Mouse (Mus musculus) embryonic fibroblast, embryonic 13.5 days (primary cell): ENCODE results near the gene Tspear. TPM values are rescaled to one million over a fixed set of nuclear protein-coding genes. Genes with fewer than 3 reads are reported as not detected.
"Not testable (repeated sequence)": the region's sequence is repeated elsewhere in the genome, so short reads cannot be mapped to it uniquely, and the experiment has no call there.

Experiments
- H3K27ac ChIP-seq: 2 replicates; pipeline ENCODE4 v1.5.1; 2012; ENCODE audit warnings: low read length, control low read depth, inconsistent platforms; ENCODE audit not compliant: insufficient read depth
- H3K4me1 ChIP-seq: 2 replicates; pipeline ENCODE4 v1.6.1; 2011; ENCODE audit warnings: low read length; ENCODE audit not compliant: control insufficient read depth, insufficient read depth
- H3K4me3 ChIP-seq: 2 replicates; pipeline ENCODE4 v1.5.1; 2011; ENCODE audit warnings: mild to moderate bottlenecking, control low read depth, low read length; ENCODE audit not compliant: insufficient read depth
- CTCF ChIP-seq: IDR thresholded peaks from 2 replicates; pipeline ENCODE4 v1.5.1; 2011; ENCODE audit warnings: mild to moderate bottlenecking, control low read depth, low read length, moderate library complexity, borderline replicate concordance; ENCODE audit not compliant: insufficient read depth
- POLR2A ChIP-seq: IDR thresholded peaks from 2 replicates; pipeline ENCODE4 v1.6.1; 2011; ENCODE audit warnings: low read depth, mild to moderate bottlenecking, control low read depth, low read length, moderate library complexity
- polyA plus RNA-seq: library from polyadenylated mRNA; stranded (reverse); fragments of >200 nt; gene quantifications from 2 replicates; pipeline ENCODE4 v1.2.4, GENCODE M21; 2011; ENCODE audit warnings: low read depth; ENCODE audit not compliant: missing spikeins, insufficient read length

Tspear gene
- polyA plus RNA-seq, 1 experiment = not detected

- TF ChIP-seq CTCF (no peak), POLR2A (no peak)
- Histone ChIP-seq H3K4me1 (no peaks in the 10 kb centered on the region), H3K4me3 (no peak overlapping the region)
Observed at GRCm38 (mm10) chr10:77709831-77710230, 23.5 kb downstream of the Tspear start.

GRCm38 (mm10) chr10:77711157-77711556 lies 24.8 kb downstream of the Tspear start, which contains the start of gene Gm10024:
Gene Gm10024, plus strand, starts transcription at chr10:77711457.
- H3K27ac ChIP-seq, H3K4me3 ChIP-seq: not testable (repeated sequence)

More at GRCm38 (mm10) chr10:77709831-77710230, 23.5 kb downstream of the Tspear start:
- no peak overlapping the region for H3K27ac ChIP-seq

GRCm38 (mm10) chr10:77713734-77714133 lies 27.4 kb downstream of the Tspear start:
- Histone ChIP-seq H3K4me3 (no peak overlapping the region), H3K4me1 (no peaks in the 10 kb centered on the region), H3K27ac (no peak overlapping the region)
- TF ChIP-seq CTCF (no peak), POLR2A (no peak)

More at GRCm38 (mm10) chr10:77711157-77711556, 24.8 kb downstream of the Tspear start, which contains the start of gene Gm10024:
- not testable (repeated sequence) for H3K4me1 ChIP-seq

GRCm38 (mm10) chr10:77715507-77715906 lies 29.1 kb downstream of the Tspear start, which contains the start of gene Gm10142:
Gene Gm10142, plus strand, starts transcription at chr10:77715807.
- TF ChIP-seq CTCF (no peak), POLR2A (no peak)
- no peak within 1 kb of the TSS for H3K4me3 ChIP-seq
- no peaks in the 10 kb centered on the region for H3K4me1 ChIP-seq
- H3K27ac ChIP-seq = no peak within 1 kb of the TSS

GRCm38 (mm10) chr10:77720299-77720698 lies 33.9 kb downstream of the Tspear start, which contains the start of gene Krtap12-1:
Gene Krtap12-1, plus strand, starts transcription at chr10:77720599.
- H3K4me1 ChIP-seq, H3K4me3 ChIP-seq, H3K27ac ChIP-seq: not testable (repeated sequence)

- no peak for TF ChIP-seq CTCF
- no peak for TF ChIP-seq POLR2A
- Histone ChIP-seq H3K27ac (no peak overlapping the region), H3K4me3 (no peak overlapping the region), H3K4me1 (no peaks in the 10 kb centered on the region)
Observed at GRCm38 (mm10) chr10:77724855-77725254, 38.5 kb downstream of the Tspear start.

- no peak within 1 kb of the TSS for H3K27ac ChIP-seq
- no peaks in the 10 kb centered on the region for H3K4me1 ChIP-seq
- TF ChIP-seq POLR2A (no peak), CTCF (no peak)
- no peak within 1 kb of the TSS for H3K4me3 ChIP-seq
Observed at GRCm38 (mm10) chr10:77726186-77726585, 39.8 kb downstream of the Tspear start, which contains the start of gene Gm10100. Gene Gm10100, plus strand, starts transcription at chr10:77726486.

GRCm38 (mm10) chr10:77728280-77728679 lies 41.9 kb downstream of the Tspear start:
- TF ChIP-seq POLR2A (no peak), CTCF (no peak)
- no peak overlapping the region for H3K4me3 ChIP-seq
- H3K27ac ChIP-seq = no peak overlapping the region
- H3K4me1 ChIP-seq = no peaks in the 10 kb centered on the region

- no peak overlapping the region for H3K4me3 ChIP-seq
- no peak for TF ChIP-seq POLR2A
- TF ChIP-seq CTCF = 0 out of 2 replicates have a peak, but pooled peaks have one; percentile 19
- H3K4me1 ChIP-seq = no peaks in the 10 kb centered on the region
- no peak overlapping the region for H3K27ac ChIP-seq
Observed at GRCm38 (mm10) chr10:77729241-77729640, 42.9 kb downstream of the Tspear start.

- Histone ChIP-seq H3K27ac (no peak overlapping the region), H3K4me3 (no peak overlapping the region), H3K4me1 (no peaks in the 10 kb centered on the region)
- TF ChIP-seq CTCF = no peak
Observed at GRCm38 (mm10) chr10:77735928-77736327, 49.6 kb downstream of the Tspear start.

- H3K4me1 ChIP-seq = no peaks in the 10 kb centered on the region
- no peak overlapping the region for H3K27ac ChIP-seq
- no peak for TF ChIP-seq POLR2A
- TF ChIP-seq CTCF = no peak
- no peak overlapping the region for H3K4me3 ChIP-seq
Observed at GRCm38 (mm10) chr10:77738929-77739328, 52.6 kb downstream of the Tspear start.

- not testable (repeated sequence) for H3K4me1 ChIP-seq, H3K27ac ChIP-seq, H3K4me3 ChIP-seq
Observed at GRCm38 (mm10) chr10:77741924-77742688, 55.7 kb downstream of the Tspear start, which contains the start of gene Gm18596. Gene Gm18596, minus strand, starts transcription at chr10:77742638.

- not testable (repeated sequence) for H3K27ac ChIP-seq, H3K4me3 ChIP-seq, H3K4me1 ChIP-seq
Observed at GRCm38 (mm10) chr10:77750686-77751085, 64.3 kb downstream of the Tspear start.

GRCm38 (mm10) chr10:77751254-77751653 lies 64.9 kb downstream of the Tspear start, which contains the start of gene Gm9736:
Gene Gm9736, minus strand, starts transcription at chr10:77751354.
- H3K27ac ChIP-seq = not testable (repeated sequence)

More at GRCm38 (mm10) chr10:77751254-77751653, 64.9 kb downstream of the Tspear start, which contains the start of gene Gm9736:
- not testable (repeated sequence) for H3K4me3 ChIP-seq, H3K4me1 ChIP-seq
